Mouse (Mus musculus) heart, embryonic 14.5 days (tissue): ENCODE results near the gene Mybph. TPM values are rescaled to one million over a fixed set of nuclear protein-coding genes. Genes with fewer than 3 reads are reported as not detected.

Experiments used
- ATAC-seq: fragments of 200-750 bp; cut with Nextera tagmentation; 2 replicates; pipeline ENCODE4 v1.8.0; 2017; ENCODE audit warnings: low read depth, moderate TSS enrichment; ENCODE audit not compliant: insufficient number of reproducible peaks, insufficient read depth, low FRiP score
- H3K27ac ChIP-seq, 2 experiments: fragments of 200-500 bp in 1 of 2; fragments of 300-500 bp in 1 of 2; sonication (generic) in 1 of 2; replicated peaks in 1 of 2; 2 replicates each; pipeline ENCODE4 v1.5.1; 2012 to 2014; ENCODE audit warnings: low read depth in 2 of 2, low read length in 2 of 2, control low read depth in 1 of 2, mild to moderate bottlenecking in 1 of 2, mixed read lengths in 1 of 2; ENCODE audit not compliant: control insufficient read depth in 1 of 2, insufficient read depth in 1 of 2
- H3K27me3 ChIP-seq: fragments of 300-500 bp; sonication (generic); 2 replicates; pipeline ENCODE4 v1.6.1; 2014; ENCODE audit warnings: mild to moderate bottlenecking, low read length, control low read depth; ENCODE audit not compliant: control insufficient read depth, insufficient read depth
- H3K36me3 ChIP-seq: fragments of 300-500 bp; sonication (generic); 2 replicates; pipeline ENCODE4 v1.6.1; 2014; ENCODE audit warnings: mild to moderate bottlenecking, control low read depth, low read length, mixed read lengths; ENCODE audit not compliant: control insufficient read depth, insufficient read depth
- H3K4me1 ChIP-seq, 2 experiments: fragments of 200-500 bp in 1 of 2; fragments of 300-500 bp in 1 of 2; sonication (generic) in 1 of 2; 2 replicates each; pipeline ENCODE4 v1.6.1; 2012 to 2014; ENCODE audit warnings: low read length in 2 of 2, control low read depth in 1 of 2, mixed read lengths in 1 of 2; ENCODE audit not compliant: control insufficient read depth in 2 of 2, insufficient read depth in 2 of 2
- H3K4me2 ChIP-seq: fragments of 300-500 bp; sonication (generic); 2 replicates; pipeline ENCODE4 v1.6.1; 2014; ENCODE audit warnings: mild to moderate bottlenecking, low read length
- H3K4me3 ChIP-seq, 2 experiments: fragments of 200-500 bp in 1 of 2; fragments of 300-500 bp in 1 of 2; sonication (generic) in 1 of 2; 2 replicates each; pipeline ENCODE4 v1.5.1; 2012 to 2014; ENCODE audit warnings: low read length in 2 of 2, mild to moderate bottlenecking in 2 of 2, control low read depth in 1 of 2, low read depth in 1 of 2, moderate library complexity in 1 of 2; ENCODE audit not compliant: control insufficient read depth in 1 of 2, insufficient read depth in 1 of 2
- H3K9ac ChIP-seq: fragments of 300-500 bp; sonication (generic); 2 replicates; pipeline ENCODE4 v1.6.1; 2014; ENCODE audit warnings: mild to moderate bottlenecking, low read length
- H3K9me3 ChIP-seq: fragments of 300-500 bp; sonication (generic); 2 replicates; pipeline ENCODE4 v1.6.1; 2016; ENCODE audit warnings: low read length, control low read depth; ENCODE audit not compliant: control insufficient read depth
- WGBS: fragments of 180-500 bp; shearing (Covaris S2); extraction: QIAGEN DNeasy Blood & Tissue Kit; methylation state at CpG from one replicate; pipeline ENCODE4 v1.1.7; 2014; 5-methylcytosine and 5-hydroxymethylcytosine counted together
- polyA plus RNA-seq: library from polyadenylated mRNA; unstranded; fragments of >200 nt; fragmentation: Nextera tagmentation; extraction: Ambion mirVana; gene quantifications from 2 replicates; pipeline ENCODE4 v1.2.1, GENCODE M21; 2014

Gene Mybph
- polyA plus RNA-seq, 1 experiment from 2014 or later, result 0.27 TPM

GRCm38 (mm10) chr1:134212351-134212750 lies 19.1 kb downstream of the Mybph start:
- WGBS, result 80% methylated on average over 5 of the region's 6 CpGs
- Histone ChIP-seq H3K4me3 (no peak overlapping the region), H3K9ac (no peak overlapping the region), H3K4me1 (peaks cover 22 to 35% of the 10 kb centered on the region in 2 experiments), H3K27me3 (no peaks in the 10 kb centered on the region), H3K36me3 (no peaks in the 10 kb centered on the region), H3K9me3 (no peaks in the 10 kb centered on the region; the same call in 1 of the 2 replicates), H3K4me2 (no peak overlapping the region), H3K27ac (no peak overlapping the region)
- no peak for ATAC-seq

- no peak; the same call in 1 of the 2 replicates for ATAC-seq
- Histone ChIP-seq H3K27me3 (no peaks in the 10 kb centered on the region), H3K4me3 (no peak overlapping the region), H3K4me2 (no peak overlapping the region), H3K4me1 (peaks cover 24 to 42% of the 10 kb centered on the region in 2 experiments), H3K9ac (no peak overlapping the region), H3K9me3 (no peaks in the 10 kb centered on the region), H3K27ac (no peak overlapping the region), H3K36me3 (no peaks in the 10 kb centered on the region)
- WGBS, result 32% methylated on average over 7 of the region's 7 CpGs
Measured at GRCm38 (mm10) chr1:134213405-134213804, 20.2 kb downstream of the Mybph start.

GRCm38 (mm10) chr1:134215059-134215458 lies 21.8 kb downstream of the Mybph start:
- no peak for ATAC-seq
- peaks cover 24 to 42% of the 10 kb centered on the region in 2 experiments for H3K4me1 ChIP-seq
- no peaks in the 10 kb centered on the region for H3K36me3 ChIP-seq

GRCm38 (mm10) chr1:134215751-134216628 lies 22.7 kb downstream of the Mybph start:
- 37% methylated on average over 11 of the region's 11 CpGs for WGBS
- ATAC-seq, result no peak
- H3K4me2 ChIP-seq, result no peak overlapping the region
- peaks cover 20 to 42% of the 10 kb centered on the region in 2 experiments for H3K4me1 ChIP-seq
- H3K27ac ChIP-seq, result no peak overlapping the region
- no peaks in the 10 kb centered on the region for H3K36me3 ChIP-seq
- H3K9me3 ChIP-seq, result no peaks in the 10 kb centered on the region
- H3K9ac ChIP-seq, result 0 out of 2 replicates have a peak overlapping the region, but pooled peaks have one; percentile 21
- no peaks in the 10 kb centered on the region for H3K27me3 ChIP-seq
- H3K4me3 ChIP-seq, result no peak overlapping the region

More at GRCm38 (mm10) chr1:134215059-134215458, 21.8 kb downstream of the Mybph start:
- Histone ChIP-seq H3K9ac (no peak overlapping the region), H3K27ac (no peak overlapping the region), H3K4me2 (no peak overlapping the region), H3K4me3 (no peak overlapping the region), H3K9me3 (no peaks in the 10 kb centered on the region), H3K27me3 (no peaks in the 10 kb centered on the region)
- WGBS, result 82% methylated on average over 7 of the region's 7 CpGs

- Histone ChIP-seq H3K9ac (no peak overlapping the region), H3K4me3 (no peak overlapping the region), H3K9me3 (no peaks in the 10 kb centered on the region), H3K27me3 (no peaks in the 10 kb centered on the region), H3K4me1 (peaks cover 20 to 42% of the 10 kb centered on the region in 2 experiments), H3K4me2 (no peak overlapping the region), H3K27ac (no peak overlapping the region; a peak in 1 of 4 replicates), H3K36me3 (no peaks in the 10 kb centered on the region)
- no peak for ATAC-seq
- whole genome bisulfite sequencing, result 86% methylated on average over 2 of the region's 2 CpGs
Measured at GRCm38 (mm10) chr1:134216629-134216971, 23.4 kb downstream of the Mybph start.

GRCm38 (mm10) chr1:134217028-134217481 lies 23.8 kb downstream of the Mybph start:
- Histone ChIP-seq H3K27ac (no peak overlapping the region; a peak in 1 of 4 replicates), H3K9ac (no peak overlapping the region), H3K36me3 (no peaks in the 10 kb centered on the region), H3K4me3 (no peak overlapping the region), H3K4me1 (peaks cover 20 to 43% of the 10 kb centered on the region in 2 experiments), H3K27me3 (no peaks in the 10 kb centered on the region), H3K4me2 (no peak overlapping the region), H3K9me3 (no peaks in the 10 kb centered on the region)
- 63% methylated on average over 12 of the region's 12 CpGs for WGBS
- ATAC-seq, result no peak

GRCm38 (mm10) chr1:134217942-134218341 lies 24.7 kb downstream of the Mybph start:
- Histone ChIP-seq H3K9me3 (no peaks in the 10 kb centered on the region), H3K27me3 (no peaks in the 10 kb centered on the region), H3K36me3 (no peaks in the 10 kb centered on the region), H3K4me2 (no peak overlapping the region), H3K27ac (no peak overlapping the region), H3K4me3 (no peak overlapping the region), H3K9ac (no peak overlapping the region), H3K4me1 (peaks cover 27 to 48% of the 10 kb centered on the region in 2 experiments)
- no peak for ATAC-seq
- 80% methylated on average over 3 of the region's 3 CpGs for WGBS
